Mouse (Mus musculus) testis, adult 2 months (tissue): ENCODE measurements around the gene Kcnn4. TPM values are rescaled to one million over a fixed set of nuclear protein-coding genes. Genes with fewer than 3 reads are reported as not detected.
"Not testable (repeated sequence)": the region's sequence is repeated elsewhere in the genome, so short reads cannot be mapped to it uniquely, and the experiment has no call there.

Experiments used
- H3K27ac ChIP-seq: fragments of 200-500 bp; 2 replicates; pipeline ENCODE4 v1.5.1; 2012; ENCODE audit warnings: low read depth, low read length; ENCODE audit not compliant: control insufficient read depth, insufficient read depth
- H3K27me3 ChIP-seq: fragments of 200-500 bp; 2 replicates; pipeline ENCODE4 v1.6.1; 2012; ENCODE audit warnings: mild to moderate bottlenecking, low read length, moderate library complexity; ENCODE audit not compliant: control insufficient read depth, insufficient read depth
- H3K36me3 ChIP-seq: fragments of 200-500 bp; 2 replicates; pipeline ENCODE4 v1.6.1; 2012; ENCODE audit warnings: mild to moderate bottlenecking, low read length; ENCODE audit not compliant: control insufficient read depth, insufficient read depth
- H3K4me1 ChIP-seq: fragments of 200-500 bp; 2 replicates; pipeline ENCODE4 v1.6.1; 2012; ENCODE audit warnings: low read length; ENCODE audit not compliant: control insufficient read depth, insufficient read depth
- H3K4me3 ChIP-seq: fragments of 200-500 bp; 2 replicates; pipeline ENCODE4 v1.5.1; 2012; ENCODE audit warnings: low read depth, mild to moderate bottlenecking, low read length, moderate library complexity, mixed read lengths; ENCODE audit not compliant: control insufficient read depth
- CTCF ChIP-seq: fragments of 200-500 bp; IDR thresholded peaks from 2 replicates; pipeline ENCODE4 v1.5.1; 2012; ENCODE audit warnings: low read depth, mild to moderate bottlenecking, inconsistent platforms, low read length, moderate library complexity; ENCODE audit not compliant: control insufficient read depth, insufficient read depth, insufficient replicate concordance
- POLR2A ChIP-seq: fragments of 200-500 bp; IDR thresholded peaks from 2 replicates; pipeline ENCODE4 v1.6.1; 2012; ENCODE audit warnings: low read depth, mild to moderate bottlenecking, inconsistent platforms, low read length, moderate library complexity; ENCODE audit not compliant: control insufficient read depth
- polyA plus RNA-seq: library from polyadenylated mRNA; depleted of rRNA; stranded (reverse); fragments of >200 nt; gene quantifications from 2 replicates; pipeline ENCODE4 v1.2.3, GENCODE M21; 2012

Gene Kcnn4
- polyA plus RNA-seq, 1 experiment, result 2.5 TPM

- H3K27me3 ChIP-seq, result no peaks in the 10 kb centered on the region
- peaks cover 8% of the 10 kb centered on the region for H3K4me1 ChIP-seq
- no peaks in the 10 kb centered on the region for H3K36me3 ChIP-seq
- no peak overlapping the region for H3K27ac ChIP-seq
- H3K4me3 ChIP-seq, result no peak overlapping the region
- TF ChIP-seq CTCF, result no peak
- TF ChIP-seq POLR2A, result no peak
Observed at GRCm38 (mm10) chr7:24394054-24394453, 24.0 kb downstream of the Kcnn4 start.

- Histone ChIP-seq H3K27me3 (no peaks in the 10 kb centered on the region), H3K4me1 (peaks cover 8% of the 10 kb centered on the region), H3K27ac (no peak overlapping the region), H3K36me3 (no peaks in the 10 kb centered on the region), H3K4me3 (no peak overlapping the region)
- no peak for TF ChIP-seq POLR2A
- no peak for TF ChIP-seq CTCF
Observed at GRCm38 (mm10) chr7:24394475-24395161, 24.6 kb downstream of the Kcnn4 start.

- TF ChIP-seq CTCF, result no peak
- TF ChIP-seq POLR2A, result no peak
- H3K27ac ChIP-seq, result no peak overlapping the region
- no peak overlapping the region for H3K4me3 ChIP-seq
- H3K36me3 ChIP-seq, result no peaks in the 10 kb centered on the region; the same call in 1 of the 2 replicates
- H3K27me3 ChIP-seq, result no peaks in the 10 kb centered on the region
- H3K4me1 ChIP-seq, result peaks cover 7% of the 10 kb centered on the region
Observed at GRCm38 (mm10) chr7:24396832-24397231, 26.8 kb downstream of the Kcnn4 start.

GRCm38 (mm10) chr7:24398364-24398913, 28.4 kb downstream of the Kcnn4 start:
- Histone ChIP-seq H3K27me3 (no peaks in the 10 kb centered on the region), H3K4me1 (peaks cover 7% of the 10 kb centered on the region), H3K27ac (no peak overlapping the region), H3K36me3 (no peaks in the 10 kb centered on the region; the same call in 1 of the 2 replicates), H3K4me3 (no peak overlapping the region)
- TF ChIP-seq CTCF (no peak), POLR2A (no peak)

GRCm38 (mm10) chr7:24399256-24400081, 29.4 kb downstream of the Kcnn4 start, which contains the start of gene Smg9:
TSS of gene Smg9 (plus strand) at chr7:24399619.
- H3K4me1 ChIP-seq, result peaks cover 7% of the 10 kb centered on the region
- H3K27ac ChIP-seq, result peak within 1 kb of the TSS; percentile 97
- peak within 1 kb of the TSS; percentile 92 for H3K4me3 ChIP-seq
- no peaks in the 10 kb centered on the region for H3K27me3 ChIP-seq
- no peak for TF ChIP-seq CTCF
- TF ChIP-seq POLR2A, result peak; percentile 42
- no peaks in the 10 kb centered on the region; the same call in 1 of the 2 replicates for H3K36me3 ChIP-seq

- no peaks in the 10 kb centered on the region for H3K27me3 ChIP-seq
- H3K36me3 ChIP-seq, result peaks cover 1% of the 10 kb centered on the region; the same call in 1 of the 2 replicates
- H3K4me1 ChIP-seq, result peaks cover 7% of the 10 kb centered on the region
- TF ChIP-seq CTCF (no peak), POLR2A (no peak)
- peak overlapping the region; percentile 92 for H3K4me3 ChIP-seq
- peak overlapping the region; percentile 90 for H3K27ac ChIP-seq
Observed at GRCm38 (mm10) chr7:24400082-24400452, 30.0 kb downstream of the Kcnn4 start.

- H3K27me3 ChIP-seq, H3K4me1 ChIP-seq, H3K36me3 ChIP-seq: not testable (repeated sequence)
- H3K27ac ChIP-seq, result 0 out of 2 replicates have a peak overlapping the region, but pooled peaks have one; percentile 11
- peak overlapping the region; percentile 50 for H3K4me3 ChIP-seq
Observed at GRCm38 (mm10) chr7:24400489-24400888, 30.4 kb downstream of the Kcnn4 start.
